Mouse (Mus musculus) lung, postnatal 0 days (tissue): ENCODE measurements around the gene Itga7. TPM values are rescaled to one million over a fixed set of nuclear protein-coding genes. Genes with fewer than 3 reads are reported as not detected.
"Not testable (repeated sequence)": the region's sequence is repeated elsewhere in the genome, so short reads cannot be mapped to it uniquely, and the experiment has no call there.

Experiments used
- ATAC-seq: fragments of 200-750 bp; cut with Nextera tagmentation; 2 replicates; pipeline ENCODE4 v1.8.0; 2017; ENCODE audit warnings: moderate library complexity
- DNase-seq: peaks from one replicate; pipeline ENCODE4 v3.0.0-alpha.2; 2016; ENCODE audit warnings: low spot score
- H3K27ac ChIP-seq: fragments of 300-500 bp; sonication (generic); 2 replicates; pipeline ENCODE4 v1.5.1; 2014; ENCODE audit warnings: antibody characterized with exemption, mild to moderate bottlenecking, low read length, mixed read lengths
- H3K27me3 ChIP-seq: fragments of 300-500 bp; sonication (generic); replicated peaks from 2 replicates; pipeline ENCODE4 v1.6.1; 2014; ENCODE audit warnings: low read length, mixed read lengths; ENCODE audit not compliant: insufficient read depth
- H3K36me3 ChIP-seq: fragments of 300-500 bp; sonication (generic); 2 replicates; pipeline ENCODE4 v1.6.1; 2014; ENCODE audit warnings: low read length, mixed read lengths; ENCODE audit not compliant: insufficient read depth
- H3K4me1 ChIP-seq: fragments of 300-500 bp; sonication (generic); 2 replicates; pipeline ENCODE4 v1.6.1; 2014; ENCODE audit warnings: antibody characterized with exemption, low read depth, low read length, mixed read lengths; ENCODE audit not compliant: insufficient read depth
- H3K4me2 ChIP-seq: fragments of 300-500 bp; sonication (generic); replicated peaks from 2 replicates; pipeline ENCODE4 v1.6.1; 2014; ENCODE audit warnings: low read depth, mild to moderate bottlenecking, low read length, moderate library complexity, mixed read lengths
- H3K4me3 ChIP-seq: fragments of 300-500 bp; sonication (generic); 2 replicates; pipeline ENCODE4 v1.5.1; 2014; ENCODE audit warnings: low read depth, low read length
- H3K9ac ChIP-seq: fragments of 300-500 bp; sonication (generic); replicated peaks from 2 replicates; pipeline ENCODE4 v1.6.1; 2014; ENCODE audit warnings: low read depth, mild to moderate bottlenecking
- H3K9me3 ChIP-seq: fragments of 300-500 bp; sonication (generic); 2 replicates; pipeline ENCODE4 v1.6.1; 2016; ENCODE audit warnings: low read length, mixed read lengths
- CTCF ChIP-seq: IDR thresholded peaks from 2 replicates; pipeline ENCODE4 v1.5.1; 2016; ENCODE audit warnings: antibody characterized with exemption, mild to moderate bottlenecking
- EP300 ChIP-seq: IDR thresholded peaks from 2 replicates; pipeline ENCODE4 v1.6.1; 2016; ENCODE audit warnings: antibody characterized with exemption, mild to moderate bottlenecking, control low read depth
- WGBS: fragments of 180-500 bp; shearing (Covaris S2); extraction: QIAGEN DNeasy Blood & Tissue Kit; methylation state at CpG from one replicate; pipeline ENCODE4 v1.1.7; 2014; 5-methylcytosine and 5-hydroxymethylcytosine counted together
- polyA plus RNA-seq: library from polyadenylated mRNA; unstranded; fragments of >200 nt; fragmentation: Nextera tagmentation; extraction: Ambion mirVana; gene quantifications from 2 replicates; pipeline ENCODE4 v1.2.1, GENCODE M21; 2015

Itga7 gene
- polyA plus RNA-seq, 1 experiment from 2014 or later: 14.6 TPM

GRCm38 (mm10) chr10:128980644-128981365, 47.2 kb downstream of the Itga7 start:
- no peaks in the 10 kb centered on the region for H3K27me3 ChIP-seq
- H3K27ac ChIP-seq: peak overlapping the region; percentile 38
- TF ChIP-seq CTCF: no peak
- TF ChIP-seq EP300: peak; percentile 89
- ATAC-seq (peak; percentile 92), DNase-seq (peak; percentile 90)
- no peaks in the 10 kb centered on the region for H3K36me3 ChIP-seq
- no peak overlapping the region for H3K4me3 ChIP-seq
- no peaks in the 10 kb centered on the region for H3K9me3 ChIP-seq
- 32% methylated on average over 3 of the region's 3 CpGs for WGBS
- H3K4me1 ChIP-seq: no peaks in the 10 kb centered on the region
- no peak overlapping the region for H3K9ac ChIP-seq
- no peak overlapping the region for H3K4me2 ChIP-seq

- not testable (repeated sequence) for H3K36me3 ChIP-seq, H3K4me3 ChIP-seq, DNase-seq, H3K27me3 ChIP-seq, H3K9me3 ChIP-seq, H3K4me1 ChIP-seq, ATAC-seq, H3K9ac ChIP-seq, H3K4me2 ChIP-seq, H3K27ac ChIP-seq
- 75% methylated on average over 1 of the region's 1 CpGs for WGBS
Observed at GRCm38 (mm10) chr10:128989131-128989530, 55.5 kb downstream of the Itga7 start, which contains the start of gene Olfr9. TSS of gene Olfr9 (plus strand) at chr10:128989431.

GRCm38 (mm10) chr10:128990129-128990850, 56.7 kb downstream of the Itga7 start:
- not testable (repeated sequence) for DNase-seq, H3K9me3 ChIP-seq, H3K4me3 ChIP-seq, H3K27ac ChIP-seq, H3K27me3 ChIP-seq, H3K36me3 ChIP-seq, ATAC-seq, H3K4me1 ChIP-seq, H3K9ac ChIP-seq, H3K4me2 ChIP-seq
- 47% methylated on average over 7 of the region's 10 CpGs for WGBS

GRCm38 (mm10) chr10:128990994-128991393, 57.4 kb downstream of the Itga7 start:
- Histone ChIP-seq H3K27ac (no peak overlapping the region), H3K27me3 (no peaks in the 10 kb centered on the region), H3K4me3 (no peak overlapping the region), H3K4me2 (no peak overlapping the region), H3K9ac (no peak overlapping the region), H3K36me3 (no peaks in the 10 kb centered on the region), H3K4me1 (no peaks in the 10 kb centered on the region), H3K9me3 (no peaks in the 10 kb centered on the region)
- TF ChIP-seq EP300 (no peak), CTCF (no peak)
- ATAC-seq (no peak), DNase-seq (no peak)

- H3K4me2 ChIP-seq: no peak overlapping the region
- H3K27me3 ChIP-seq: no peaks in the 10 kb centered on the region
- H3K9me3 ChIP-seq: no peaks in the 10 kb centered on the region
- no peak overlapping the region for H3K27ac ChIP-seq
- H3K4me1 ChIP-seq: no peaks in the 10 kb centered on the region
- WGBS: 94% methylated on average over 1 of the region's 1 CpGs
- H3K9ac ChIP-seq: no peak overlapping the region
- H3K36me3 ChIP-seq: no peaks in the 10 kb centered on the region
- DNase-seq (no peak), ATAC-seq (no peak)
- TF ChIP-seq CTCF: no peak
- no peak for TF ChIP-seq EP300
- H3K4me3 ChIP-seq: no peak overlapping the region
Observed at GRCm38 (mm10) chr10:128995796-128996195, 62.2 kb downstream of the Itga7 start.

GRCm38 (mm10) chr10:128996523-128997040, 63.0 kb downstream of the Itga7 start:
- 76% methylated on average over 4 of the region's 4 CpGs for WGBS
- Histone ChIP-seq H3K4me1 (no peaks in the 10 kb centered on the region), H3K9ac (no peak overlapping the region), H3K36me3 (no peaks in the 10 kb centered on the region), H3K9me3 (no peaks in the 10 kb centered on the region), H3K27me3 (no peaks in the 10 kb centered on the region), H3K4me3 (no peak overlapping the region), H3K27ac (no peak overlapping the region), H3K4me2 (no peak overlapping the region)
- ATAC-seq: no peak
- TF ChIP-seq EP300: no peak
- no peak for TF ChIP-seq CTCF
- no peak for DNase-seq
